Mouse (Mus musculus): ENCODE measurements around the gene Ube2o. TPM values are rescaled to one million over a fixed set of nuclear protein-coding genes. Genes with fewer than 3 reads are reported as not detected.
A peak's percentile ranks its signal among the peaks of the same experiment; 100 is the strongest.

The Ube2o gene
- total and polyA plus RNA-seq, 2 experiments, result 2.0 to 7.3 TPM

- WGBS, result 38% methylated on average over 10 of the region's 10 CpGs
- Histone ChIP-seq H3K9ac (ENCODE audit: low read depth, low read length) (no peak overlapping the region), H3K4me1 (ENCODE audit: control insufficient read depth, insufficient read depth, low read length) (peaks cover 46% of the 10 kb centered on the region), H3K79me2 (ENCODE audit: control insufficient read depth, insufficient read depth, low read length) (peaks cover 21% of the 10 kb centered on the region), H3K36me3 (ENCODE audit: control insufficient read depth, insufficient read depth, low read length) (no peaks in the 10 kb centered on the region), H3K4me3 (ENCODE audit: insufficient read depth, low read depth, low read length) (no peak overlapping the region), H3K27ac (replicated peaks; ENCODE audit: insufficient read depth, low read depth, low read length) (peak overlapping the region; percentile 12), H3K27me3 (ENCODE audit: control insufficient read depth, insufficient read depth, low read length) (no peaks in the 10 kb centered on the region)
- no peak for TF ChIP-seq CTCF (IDR thresholded peaks at IDR 0.05; ENCODE audit: low read depth, low read length)
- TF ChIP-seq POLR2A (IDR thresholded peaks at IDR 0.05; ENCODE audit: extremely low read depth, insufficient read depth, low read length), result no peak
- no peak for DNase-seq (ENCODE audit: extremely low read depth, low read depth, low spot score)
These were observed 39.5 kb upstream of the Ube2o start for GRCm38 (mm10) chr11:116620559-116621253.

- 59% methylated on average over 9 of the region's 9 CpGs for WGBS
- H3K27ac ChIP-seq (replicated peaks; ENCODE audit: insufficient read depth, low read depth, low read length), result no peak overlapping the region
- TF ChIP-seq CTCF (IDR thresholded peaks at IDR 0.05; ENCODE audit: low read depth, low read length), result no peak
- TF ChIP-seq POLR2A (IDR thresholded peaks at IDR 0.05; ENCODE audit: extremely low read depth, insufficient read depth, low read length), result no peak
- H3K4me3 ChIP-seq (ENCODE audit: insufficient read depth, low read depth, low read length), result no peak overlapping the region
- H3K27me3 ChIP-seq (ENCODE audit: control insufficient read depth, insufficient read depth, low read length), result no peaks in the 10 kb centered on the region
- H3K79me2 ChIP-seq (ENCODE audit: control insufficient read depth, insufficient read depth, low read length), result peaks cover 23% of the 10 kb centered on the region
- no peak overlapping the region for H3K9ac ChIP-seq (ENCODE audit: low read depth, low read length)
- no peak for DNase-seq (ENCODE audit: extremely low read depth, low read depth, low spot score)
- peaks cover 51% of the 10 kb centered on the region for H3K4me1 ChIP-seq (ENCODE audit: control insufficient read depth, insufficient read depth, low read length)
- H3K36me3 ChIP-seq (ENCODE audit: control insufficient read depth, insufficient read depth, low read length), result no peaks in the 10 kb centered on the region
These were observed 38.8 kb upstream of the Ube2o start for GRCm38 (mm10) chr11:116620073-116620472.

GRCm38 (mm10) chr11:116619561-116619960 is 38.3 kb upstream of the Ube2o start:
- Histone ChIP-seq H3K27me3 (ENCODE audit: control insufficient read depth, insufficient read depth, low read length) (no peaks in the 10 kb centered on the region), H3K4me1 (ENCODE audit: control insufficient read depth, insufficient read depth, low read length) (peaks cover 54% of the 10 kb centered on the region), H3K9ac (ENCODE audit: low read depth, low read length) (no peak overlapping the region), H3K4me3 (ENCODE audit: insufficient read depth, low read depth, low read length) (no peak overlapping the region), H3K79me2 (ENCODE audit: control insufficient read depth, insufficient read depth, low read length) (peaks cover 27% of the 10 kb centered on the region), H3K27ac (replicated peaks; ENCODE audit: insufficient read depth, low read depth, low read length) (no peak overlapping the region), H3K36me3 (ENCODE audit: control insufficient read depth, insufficient read depth, low read length) (no peaks in the 10 kb centered on the region)
- TF ChIP-seq POLR2A (IDR thresholded peaks at IDR 0.05; ENCODE audit: extremely low read depth, insufficient read depth, low read length) (no peak), CTCF (IDR thresholded peaks at IDR 0.05; ENCODE audit: low read depth, low read length) (no peak)
- 82% methylated on average over 8 of the region's 8 CpGs for WGBS
- no peak for DNase-seq (ENCODE audit: extremely low read depth, low read depth, low spot score)

GRCm38 (mm10) chr11:116619156-116619555 is 37.9 kb upstream of the Ube2o start:
- Histone ChIP-seq H3K4me3 (ENCODE audit: insufficient read depth, low read depth, low read length) (no peak overlapping the region), H3K27ac (replicated peaks; ENCODE audit: insufficient read depth, low read depth, low read length) (no peak overlapping the region), H3K36me3 (ENCODE audit: control insufficient read depth, insufficient read depth, low read length) (no peaks in the 10 kb centered on the region), H3K4me1 (ENCODE audit: control insufficient read depth, insufficient read depth, low read length) (peaks cover 54% of the 10 kb centered on the region), H3K9ac (ENCODE audit: low read depth, low read length) (no peak overlapping the region), H3K27me3 (ENCODE audit: control insufficient read depth, insufficient read depth, low read length) (no peaks in the 10 kb centered on the region), H3K79me2 (ENCODE audit: control insufficient read depth, insufficient read depth, low read length) (peaks cover 30% of the 10 kb centered on the region)
- no peak for TF ChIP-seq POLR2A (IDR thresholded peaks at IDR 0.05; ENCODE audit: extremely low read depth, insufficient read depth, low read length)
- no peak for TF ChIP-seq CTCF (IDR thresholded peaks at IDR 0.05; ENCODE audit: low read depth, low read length)
- no peak for DNase-seq (ENCODE audit: extremely low read depth, low read depth, low spot score)
- WGBS, result 81% methylated on average over 7 of the region's 7 CpGs

GRCm38 (mm10) chr11:116618666-116619065 is 37.4 kb upstream of the Ube2o start:
- H3K27ac ChIP-seq (replicated peaks; ENCODE audit: insufficient read depth, low read depth, low read length), result no peak overlapping the region
- no peak overlapping the region for H3K4me3 ChIP-seq (ENCODE audit: insufficient read depth, low read depth, low read length)
- no peak overlapping the region for H3K9ac ChIP-seq (ENCODE audit: low read depth, low read length)
- no peak for DNase-seq (ENCODE audit: extremely low read depth, low read depth, low spot score)
- WGBS, result 94% methylated on average over 7 of the region's 7 CpGs
- H3K79me2 ChIP-seq (ENCODE audit: control insufficient read depth, insufficient read depth, low read length), result peaks cover 30% of the 10 kb centered on the region
- H3K36me3 ChIP-seq (ENCODE audit: control insufficient read depth, insufficient read depth, low read length), result no peaks in the 10 kb centered on the region
- TF ChIP-seq POLR2A (IDR thresholded peaks at IDR 0.05; ENCODE audit: extremely low read depth, insufficient read depth, low read length), result no peak
- no peak for TF ChIP-seq CTCF (IDR thresholded peaks at IDR 0.05; ENCODE audit: low read depth, low read length)
- no peaks in the 10 kb centered on the region for H3K27me3 ChIP-seq (ENCODE audit: control insufficient read depth, insufficient read depth, low read length)
- peaks cover 54% of the 10 kb centered on the region for H3K4me1 ChIP-seq (ENCODE audit: control insufficient read depth, insufficient read depth, low read length)

GRCm38 (mm10) chr11:116617641-116618040 is 36.4 kb upstream of the Ube2o start:
- TF ChIP-seq POLR2A (IDR thresholded peaks at IDR 0.05; ENCODE audit: extremely low read depth, insufficient read depth, low read length) (no peak), CTCF (IDR thresholded peaks at IDR 0.05; ENCODE audit: low read depth, low read length) (no peak)
- Histone ChIP-seq H3K4me1 (ENCODE audit: control insufficient read depth, insufficient read depth, low read length) (peaks cover 50% of the 10 kb centered on the region), H3K9ac (ENCODE audit: low read depth, low read length) (no peak overlapping the region), H3K79me2 (ENCODE audit: control insufficient read depth, insufficient read depth, low read length) (peaks cover 30% of the 10 kb centered on the region), H3K27ac (replicated peaks; ENCODE audit: insufficient read depth, low read depth, low read length) (no peak overlapping the region), H3K4me3 (ENCODE audit: insufficient read depth, low read depth, low read length) (no peak overlapping the region), H3K27me3 (ENCODE audit: control insufficient read depth, insufficient read depth, low read length) (no peaks in the 10 kb centered on the region), H3K36me3 (ENCODE audit: control insufficient read depth, insufficient read depth, low read length) (no peaks in the 10 kb centered on the region)
- DNase-seq (ENCODE audit: extremely low read depth, low read depth, low spot score), result no peak
- 69% methylated on average over 7 of the region's 7 CpGs for WGBS

All from liver, adult 2 months (tissue).